Mouse (Mus musculus) stomach, postnatal 0 days (tissue): ENCODE results near the gene Dgkq.

Experiments used
- CTCF ChIP-seq: IDR thresholded peaks from 2 replicates; pipeline ENCODE4 v1.5.1; 2016; ENCODE audit warnings: antibody characterized with exemption, low read depth, mild to moderate bottlenecking, moderate library complexity
- EP300 ChIP-seq: optimal IDR thresholded peaks from 2 replicates; pipeline ENCODE3; 2016; ENCODE audit warnings: antibody characterized with exemption

DNA sequence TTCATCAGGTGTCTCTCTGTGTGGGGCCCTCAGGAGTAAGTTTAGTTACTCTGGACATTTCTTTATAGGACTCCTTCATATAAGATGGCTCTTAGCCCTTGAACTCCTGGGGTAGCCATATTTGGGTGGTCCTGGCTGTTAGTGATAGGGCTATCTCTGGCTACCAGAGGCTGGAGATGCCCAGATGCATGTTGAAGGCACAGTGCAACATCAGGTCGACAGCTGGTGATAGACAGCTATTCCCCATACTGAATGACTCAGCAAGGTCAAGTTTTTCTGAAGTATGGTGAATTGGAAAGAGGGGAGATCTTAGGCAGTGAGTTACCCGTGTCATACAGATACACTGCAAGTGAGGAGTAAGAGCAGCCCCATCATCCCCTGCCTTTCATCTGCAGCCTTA, 38.3 kb upstream of the Dgkq start:
- TF ChIP-seq EP300, result no peak
- no peak for TF ChIP-seq CTCF
